Mouse (Mus musculus) Patski (cell line): ENCODE measurements around the gene Aqp3. TPM values are rescaled to one million over a fixed set of nuclear protein-coding genes. Genes with fewer than 3 reads are reported as not detected.
"Not testable (repeated sequence)": the region's sequence is repeated elsewhere in the genome, so short reads cannot be mapped to it uniquely, and the experiment has no call there.

Experiments
- ATAC-seq: fragments of 100-300 bp; one replicate; pipeline ENCODE4 v1.8.0; 2021
- CTCF ChIA-PET: fragments of 350-600 bp; sonication (Branson Sonifier 250); formaldehyde crosslinking; loops from one replicate; lab custom pipeline; 2022; ENCODE audit warnings: inconsistent platforms; lab: Charles Lee
- POLR2A ChIA-PET: fragments of 350-600 bp; sonication (Branson Sonifier 250); formaldehyde crosslinking; loops from one replicate; lab custom pipeline; 2022; ENCODE audit warnings: antibody characterized with exemption, inconsistent platforms; lab: Charles Lee
- DNase-seq: peaks from one replicate; pipeline ENCODE4 v3.0.0-alpha.2; 2011; ENCODE audit warnings: low read depth, low spot score
- H3K27me3 ChIP-seq: fragments of 371-371 bp; one replicate; pipeline ENCODE4 v1.5.1; 2021
- CTCF ChIP-seq: fragments of 100-300 bp; IDR thresholded peaks from one replicate; pipeline ENCODE4 v1.5.1; 2021
- in situ Hi-C: fragments of 300-500 bp; cut with MboI; formaldehyde crosslinking; loops from 3 replicates; pipeline ENCODE4 v1.11.1; 2018; ENCODE audit warnings: low pct_unique_long_range_greater_than_20kb, mixed read lengths
- polyA plus RNA-seq: library from polyadenylated mRNA; unstranded; gene quantifications from one replicate; pipeline ENCODE4 v1.2.3, GENCODE M21; 2021

Gene Aqp3
- polyA plus RNA-seq, 1 experiment from 2014 or later: 2.3 TPM

- no peaks in the 10 kb centered on the region for H3K27me3 ChIP-seq
- in situ Hi-C loops: no loop called here
- ATAC-seq: no peak
- no peak for TF ChIP-seq CTCF
- CTCF ChIA-PET: no interaction called here
- no peak for DNase-seq
- POLR2A ChIA-PET: no interaction called here
Observed at GRCm38 (mm10) chr4:41087459-41088298, 10.3 kb downstream of the Aqp3 start.

GRCm38 (mm10) chr4:41086947-41087346 is 11.0 kb downstream of the Aqp3 start:
- no peak for TF ChIP-seq CTCF
- ATAC-seq: no peak
- no peaks in the 10 kb centered on the region for H3K27me3 ChIP-seq
- POLR2A ChIA-PET: no interaction called here
- no peak for DNase-seq
- CTCF ChIA-PET: no interaction called here
- in situ Hi-C loops: no loop called here

GRCm38 (mm10) chr4:41084819-41085218 is 13.2 kb downstream of the Aqp3 start:
- ChIA-PET POLR2A (no interaction called here), CTCF (no interaction called here)
- DNase-seq: no peak
- no peak for ATAC-seq
- no peak for TF ChIP-seq CTCF
- in situ Hi-C loops: no loop called here
- no peaks in the 10 kb centered on the region for H3K27me3 ChIP-seq

GRCm38 (mm10) chr4:41082803-41083202 is 15.2 kb downstream of the Aqp3 start:
- ATAC-seq, H3K27me3 ChIP-seq, in situ Hi-C loops, CTCF ChIA-PET, POLR2A ChIA-PET, DNase-seq: not testable (repeated sequence)

- TF ChIP-seq CTCF: no peak
- POLR2A ChIA-PET: no interaction called here
- DNase-seq: no peak
Observed at GRCm38 (mm10) chr4:41081733-41082132, 16.2 kb downstream of the Aqp3 start.

GRCm38 (mm10) chr4:41078726-41079125 is 19.3 kb downstream of the Aqp3 start:
- no peaks in the 10 kb centered on the region for H3K27me3 ChIP-seq
- ChIA-PET POLR2A (no interaction called here), CTCF (no interaction called here)
- TF ChIP-seq CTCF: no peak
- in situ Hi-C loops: no loop called here
- no peak for ATAC-seq
- no peak for DNase-seq

More at GRCm38 (mm10) chr4:41081733-41082132, 16.2 kb downstream of the Aqp3 start:
- no peaks in the 10 kb centered on the region for H3K27me3 ChIP-seq
- in situ Hi-C loops: no loop called here
- ATAC-seq: no peak
- CTCF ChIA-PET: no interaction called here

- CTCF ChIA-PET: interaction anchor here (1.1 kb wide), 1 partner anchor 11 kb away, joined by 3 read pairs; no protein-coding TSS in a partner anchor
- no peaks in the 10 kb centered on the region for H3K27me3 ChIP-seq
- POLR2A ChIA-PET: no interaction called here
- DNase-seq (no peak), ATAC-seq (no peak)
- in situ Hi-C loops: no loop called here
- no peak for TF ChIP-seq CTCF
Observed at GRCm38 (mm10) chr4:41074461-41074860, 23.5 kb downstream of the Aqp3 start.

- in situ Hi-C loops: no loop called here
- no peaks in the 10 kb centered on the region for H3K27me3 ChIP-seq
- DNase-seq: no peak
- ATAC-seq: no peak
- no peak for TF ChIP-seq CTCF
- CTCF ChIA-PET: no interaction called here
- POLR2A ChIA-PET: no interaction called here
Observed at GRCm38 (mm10) chr4:41073008-41073817, 24.8 kb downstream of the Aqp3 start.

- DNase-seq (no peak), ATAC-seq (no peak)
- POLR2A ChIA-PET: no interaction called here
- TF ChIP-seq CTCF: no peak
- no peaks in the 10 kb centered on the region for H3K27me3 ChIP-seq
- CTCF ChIA-PET: interaction anchor here (1.4 kb wide), 1 partner anchor 48 kb away, joined by 5 read pairs; no protein-coding TSS in a partner anchor
- in situ Hi-C loops: no loop called here
Observed at GRCm38 (mm10) chr4:41071500-41072429, 26.2 kb downstream of the Aqp3 start.

GRCm38 (mm10) chr4:41065196-41065595 is 32.8 kb downstream of the Aqp3 start:
- no peak for TF ChIP-seq CTCF
- DNase-seq: no peak
- ChIA-PET POLR2A (no interaction called here), CTCF (interaction anchor here (2.1 kb wide), 1 partner anchor 14 kb away, joined by 5 read pairs; no protein-coding TSS in a partner anchor)
- H3K27me3 ChIP-seq: no peaks in the 10 kb centered on the region
- ATAC-seq: no peak
- in situ Hi-C loops: no loop called here
